Mouse (Mus musculus): ENCODE measurements around the gene Nt5c2.

DNA sequence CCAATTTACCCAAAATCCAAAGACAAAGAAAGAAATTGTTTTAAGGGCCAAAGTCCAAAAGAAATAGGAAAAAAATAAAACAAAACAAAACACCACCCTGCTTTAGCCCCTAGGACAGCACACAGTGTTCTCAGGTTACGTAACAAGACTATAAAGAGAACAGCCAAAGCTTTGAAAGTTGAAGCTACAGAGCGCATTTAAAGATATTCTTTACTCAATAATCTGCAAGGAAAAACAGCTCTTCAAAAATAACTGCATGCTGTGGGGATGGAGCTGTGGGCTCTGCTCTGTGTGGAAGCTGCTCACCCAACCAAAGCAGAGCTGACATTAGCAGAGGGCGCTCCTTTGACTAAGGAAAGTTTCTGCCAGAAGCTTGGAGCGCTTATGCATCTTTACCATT, 106.0 kb downstream of the Nt5c2 start:
- TF ChIP-seq CTCF (IDR thresholded peaks at IDR 0.05): no peak
- TF ChIP-seq EP300 (IDR thresholded peaks at IDR 0.05): peak; percentile 75

All from lung, postnatal 0 days (tissue).